Mouse (Mus musculus): ENCODE results near the gene Cfap298. TPM values are rescaled to one million over a fixed set of nuclear protein-coding genes. Genes with fewer than 3 reads are reported as not detected.

Gene Cfap298
- total and polyA plus RNA-seq, 3 experiments: 28.7 to 70.5 (median 56.7) TPM

DNA sequence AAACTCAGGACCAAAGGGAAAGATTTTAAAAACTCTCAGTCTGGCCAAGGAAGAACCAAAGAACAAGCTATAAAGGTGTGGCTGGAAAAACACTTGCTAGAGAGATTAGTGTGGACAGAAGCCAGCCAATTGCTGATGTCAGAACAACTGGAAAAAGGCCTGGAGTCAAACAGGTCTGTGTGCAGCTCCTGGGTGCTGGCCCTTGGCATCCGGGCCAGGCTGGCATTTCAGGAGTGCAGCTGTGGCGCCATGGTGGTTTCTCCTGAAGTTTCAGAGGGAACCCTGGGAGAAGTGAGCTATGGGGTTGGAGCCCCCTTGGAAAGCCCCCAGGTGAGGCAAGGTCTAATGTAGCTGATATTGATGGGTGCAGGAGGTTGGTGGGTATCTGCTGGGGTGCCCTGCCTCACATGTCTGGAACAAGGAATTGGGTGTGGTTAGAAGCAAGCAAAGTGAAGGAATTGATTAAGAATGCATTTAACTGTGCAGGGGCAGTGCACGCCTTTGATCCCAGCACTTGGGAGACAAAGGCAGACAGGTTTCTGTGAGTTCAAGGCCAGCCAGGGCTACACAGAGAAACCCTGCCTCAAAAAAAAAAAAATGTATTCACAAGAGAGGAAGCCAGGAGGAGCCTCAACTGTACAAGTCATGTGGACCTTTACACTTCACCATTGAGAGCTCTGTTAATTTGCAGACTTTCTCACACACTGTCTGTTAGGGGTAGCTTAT lies 56.6 kb downstream of the Cfap298 start:
- DNase-seq (ENCODE audit: low spot score): no peak
- no peaks in the 10 kb centered on the region for H3K36me3 ChIP-seq (replicated peaks)
- ATAC-seq (ENCODE audit: extremely low read depth, insufficient number of reproducible peaks, low FRiP score, poor library complexity, severe bottlenecking): no peak
- no peak for TF ChIP-seq GATA1 (IDR thresholded peaks at IDR 0.05; ENCODE audit: borderline replicate concordance, low read length)
- no peak for TF ChIP-seq TAL1 (conservative IDR thresholded peaks at IDR 0.05; ENCODE audit: low read depth, low read length)
- TF ChIP-seq POLR2AphosphoS5 (IDR thresholded peaks at IDR 0.05; ENCODE audit: insufficient replicate concordance, low read depth, low read length): no peak
- no peak overlapping the region for H3K4me3 ChIP-seq (ENCODE audit: low read depth, low read length)
- no peaks in the 10 kb centered on the region for H3K27me3 ChIP-seq (ENCODE audit: insufficient read depth, low read length)
- H3K9me3 ChIP-seq (replicated peaks): no peaks in the 10 kb centered on the region
- no peaks in the 10 kb centered on the region for H3K4me1 ChIP-seq (ENCODE audit: insufficient read depth, low read depth, low read length)

Other genes with a start within 250 kb of the Cfap298 start
- 114 and 117 TPM in 2 replicates for gene Mis18a, start 207.7 kb downstream of the Cfap298 start, total RNA-seq (2014; fragmentation: Nextera tagmentation)
- gene Mis18a, start 207.7 kb downstream of the Cfap298 start, total RNA-seq (2017): 61.8 and 65.6 TPM in 2 replicates
- gene Mis18a, start 207.7 kb downstream of the Cfap298 start, polyA plus RNA-seq (2012): 26.3 and 32.2 TPM in 2 replicates
- gene Mrap, start 196.9 kb downstream of the Cfap298 start, total RNA-seq (2014; fragmentation: Nextera tagmentation): not detected in 2 replicates
- gene Mrap, start 196.9 kb downstream of the Cfap298 start, total RNA-seq (2017): 0.33 TPM in 1 of 2 replicates, not detected in the other
- not detected in 2 replicates for gene Mrap, start 196.9 kb downstream of the Cfap298 start, polyA plus RNA-seq (2012)
- gene Urb1, start 124.7 kb downstream of the Cfap298 start, total RNA-seq (2014; fragmentation: Nextera tagmentation): 20.8 and 24.2 TPM in 2 replicates
- 10.8 and 10.9 TPM in 2 replicates for gene Urb1, start 124.7 kb downstream of the Cfap298 start, total RNA-seq (2017)
- gene Urb1, start 124.7 kb downstream of the Cfap298 start, polyA plus RNA-seq (2012): 8.6 and 9.8 TPM in 2 replicates
- gene Eva1c, start 108.4 kb downstream of the Cfap298 start, total RNA-seq (2014; fragmentation: Nextera tagmentation): not detected in 2 replicates
- 0.16 and 0.35 TPM in 2 replicates for gene Eva1c, start 108.4 kb downstream of the Cfap298 start, total RNA-seq (2017)
- gene Eva1c, start 108.4 kb downstream of the Cfap298 start, polyA plus RNA-seq (2012): not detected in 2 replicates
- gene Synj1, start 76.2 kb upstream of the Cfap298 start, total RNA-seq (2014; fragmentation: Nextera tagmentation): 109 and 118 TPM in 2 replicates
- 32.8 and 37.7 TPM in 2 replicates for gene Synj1, start 76.2 kb upstream of the Cfap298 start, total RNA-seq (2017)
- gene Synj1, start 76.2 kb upstream of the Cfap298 start, polyA plus RNA-seq (2012): 59.5 and 64.8 TPM in 2 replicates
- 222 and 254 TPM in 2 replicates for gene Paxbp1, start 109.4 kb upstream of the Cfap298 start, total RNA-seq (2014; fragmentation: Nextera tagmentation)
- gene Paxbp1, start 109.4 kb upstream of the Cfap298 start, total RNA-seq (2017): 99.4 and 116 TPM in 2 replicates
- gene Paxbp1, start 109.4 kb upstream of the Cfap298 start, polyA plus RNA-seq (2012): 45.6 and 45.9 TPM in 2 replicates
- 4.6 and 8.2 TPM in 2 replicates for gene 4932438H23Rik, start 160.0 kb upstream of the Cfap298 start, total RNA-seq (2014; fragmentation: Nextera tagmentation)
- gene 4932438H23Rik, start 160.0 kb upstream of the Cfap298 start, total RNA-seq (2017): 0.98 and 1.3 TPM in 2 replicates
- 0.07 TPM in 1 of 2 replicates, not detected in the other for gene 4932438H23Rik, start 160.0 kb upstream of the Cfap298 start, polyA plus RNA-seq (2012)

Measured in G1E (cell line).